ENCODE assay signal across 8 mouse cellular contexts in genomic region chr5:130448491-130448890, GRCm38 (mm10).
DNase-seq lines count a peak whose midpoint lies in the region; ATAC-seq and TF ChIP-seq lines count a peak whose summit lies in the region.

No protein-coding gene starts in this region.

- under 1% methylated on average over 20 of the region's 20 CpGs for WGBS in neural tube, embryonic 11.5 days
- 2% methylated on average over 20 of the region's 20 CpGs for WGBS in olfactory bulb, adult 2 months

- no peak for TF ChIP-seq POLR2A in olfactory bulb, adult 2 months (IDR thresholded peaks at IDR 0.05; ENCODE audit: insufficient read depth, low read depth, low read length)

- ATAC-seq in neural tube, embryonic 11.5 days (ENCODE audit: insufficient read depth, low FRiP score, low TSS enrichment) = 0 out of 2 replicates have a peak, but pooled peaks have one; percentile 31
- ATAC-seq in erythroid progenitor cell, adult 5-6 weeks (replicated peaks; ENCODE audit: low FRiP score, poor library complexity, severe bottlenecking) = no peak

- no peaks in the 10 kb centered on the region for H3K36me3 ChIP-seq in neural tube, embryonic 11.5 days (ENCODE audit: control insufficient read depth, insufficient read depth, low read length)

- no peak for TF ChIP-seq CTCF in olfactory bulb, adult 2 months (IDR thresholded peaks at IDR 0.05; ENCODE audit: insufficient read depth, low read depth, low read length)
- no peak for TF ChIP-seq CTCF in gastrocnemius, adult 2 months (IDR thresholded peaks at IDR 0.05)

- intact Hi-C loops in gastrocnemius, adult 2 months (cut with DNase I) = no loop called here

- H3K4me3 ChIP-seq in neural tube, embryonic 11.5 days (ENCODE audit: low read depth, low read length) = peak overlapping the region; percentile 51
- peak overlapping the region; percentile 54 for H3K4me3 ChIP-seq in olfactory bulb, adult 2 months (ENCODE audit: insufficient read depth, low read depth, low read length)
- H3K4me3 ChIP-seq in gastrocnemius, adult 2 months = no peak overlapping the region

- no peaks in the 10 kb centered on the region for H3K4me1 ChIP-seq in neural tube, embryonic 11.5 days (ENCODE audit: control insufficient read depth, insufficient read depth, low read length)
- H3K4me1 ChIP-seq in olfactory bulb, adult 2 months (ENCODE audit: control insufficient read depth, insufficient read depth, low read length) = peaks cover 18% of the 10 kb centered on the region

- H3K9me3 ChIP-seq in neural tube, embryonic 11.5 days (ENCODE audit: control insufficient read depth, low read length) = no peaks in the 10 kb centered on the region

- H3K4me2 ChIP-seq in neural tube, embryonic 11.5 days (ENCODE audit: low read depth) = peak overlapping the region; percentile 98

- peaks cover 34% of the 10 kb centered on the region for H3K27me3 ChIP-seq in neural tube, embryonic 11.5 days (ENCODE audit: control insufficient read depth, insufficient read depth, low read length)

- DNase-seq in adrenal gland, postnatal 10 days = peak; percentile 27
- DNase-seq in adrenal gland, postnatal 4 days (ENCODE audit: low spot score in 2 of 2) = no peak
- DNase-seq in neural tube, embryonic 11.5 days (ENCODE audit: low spot score) = peak; percentile 45
- no peak for DNase-seq in neural tube, embryonic 10.5 days (ENCODE audit: extremely low spot score, low spot score)
- DNase-seq in layer of hippocampus, postnatal 25 days (ENCODE audit: extremely low spot score in 1 of 2, low spot score in 1 of 2) = peak; percentile 42 to 52
- DNase-seq in gastrocnemius, adult 2 months = no peak

- peak overlapping the region; percentile 52 for H3K9ac ChIP-seq in neural tube, embryonic 11.5 days (ENCODE audit: low read length)

- no peak overlapping the region for H3K27ac ChIP-seq in neural tube, embryonic 11.5 days (ENCODE audit: low read depth, low read length)
- no peak overlapping the region for H3K27ac ChIP-seq in olfactory bulb, adult 2 months (ENCODE audit: insufficient read depth, low read depth, low read length)
- no peak overlapping the region for H3K27ac ChIP-seq in gastrocnemius, adult 2 months

Comparison
In these comparisons a context has a peak if more than half of its experiments do, and no peak if none do; other contexts are left out.
1. DNase-seq: peak in adrenal gland, postnatal 10 days (single experiment), neural tube, embryonic 11.5 days (single experiment) and layer of hippocampus, postnatal 25 days (2 of 2); none in adrenal gland, postnatal 4 days (0 of 2), neural tube, embryonic 10.5 days (single experiment) and gastrocnemius, adult 2 months (single experiment).